ENCODE assay signal across 10 mouse cellular contexts in the genomic region with DNA sequence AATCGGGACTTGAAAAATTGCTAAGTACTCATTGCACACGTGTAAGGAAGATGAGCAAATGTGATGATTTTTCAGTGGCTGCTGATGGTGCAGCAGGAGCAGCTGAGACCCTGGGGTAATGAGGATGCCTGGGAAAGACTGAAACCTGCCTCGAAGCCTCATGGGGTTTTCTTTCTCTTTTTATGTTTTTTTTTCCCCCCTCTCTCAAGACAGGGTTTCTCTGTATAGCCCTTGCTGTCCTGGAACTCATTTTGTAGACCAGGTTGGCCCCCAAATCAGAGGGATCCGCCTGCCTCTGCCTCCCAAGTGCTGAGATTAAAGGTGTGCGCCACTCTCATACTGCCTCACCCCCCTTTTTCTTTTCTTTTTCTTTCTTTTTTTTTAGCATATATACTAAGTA. TPM values are rescaled to one million over a fixed set of nuclear protein-coding genes. Genes with fewer than 3 reads are reported as not detected.
DNase-seq lines count a peak whose midpoint lies in the region; ATAC-seq and TF ChIP-seq lines count a peak whose summit lies in the region.
"Had no signal": no experiment of that assay in that cellular context is flagged by ENCODE, and none has a peak within 500 bp of the region (broad histone marks: within the 10 kb centered on the region; RNA-seq: fewer than 3 reads in every experiment).

No protein-coding gene starts in this region.

- peaks cover 0 to 17% of the 10 kb centered on the region in 2 experiments for H3K36me3 ChIP-seq in CH12.LX (replicated peaks in 1 of 2; ENCODE audit: control insufficient read depth in 1 of 2, insufficient read depth in 1 of 2, low read length in 1 of 2)
- H3K36me3 ChIP-seq in midbrain, embryonic 11.5 days (ENCODE audit: control insufficient read depth, insufficient read depth, low read length), result no peaks in the 10 kb centered on the region

- no peak for ATAC-seq in midbrain, embryonic 11.5 days (ENCODE audit: low FRiP score)
- ATAC-seq: Patski had no signal

- H3K4me1 ChIP-seq in CH12.LX (ENCODE audit: control insufficient read depth in 1 of 2, insufficient read depth in 2 of 2), result peaks cover 16 to 94% of the 10 kb centered on the region in 2 experiments
- H3K4me1 ChIP-seq in midbrain, embryonic 11.5 days (ENCODE audit: control insufficient read depth, insufficient read depth, low read length), result no peaks in the 10 kb centered on the region

- H3K79me2 ChIP-seq in CH12.LX (replicated peaks; ENCODE audit: control insufficient read depth, extremely low read depth, insufficient read depth, poor library complexity, severe bottlenecking), result peaks cover 75% of the 10 kb centered on the region

- in situ Hi-C loops in CH12.LX (cut with MboI; ENCODE audit: low pct_ligation_motif_present, low pct_unique_long_range_greater_than_20kb, low sequenced_read_pairs), result no loop called here

- no peak for TF ChIP-seq POLR2A in CH12.LX (IDR thresholded peaks at IDR 0.05; ENCODE audit: low read depth, low read length)

- no peak overlapping the region for H3K4me2 ChIP-seq in CH12.LX (ENCODE audit: insufficient read depth, low read depth, poor library complexity, severe bottlenecking)
- no peak overlapping the region for H3K4me2 ChIP-seq in midbrain, embryonic 11.5 days

- no peak for TF ChIP-seq EP300 in CH12.LX (IDR thresholded peaks at IDR 0.05; ENCODE audit: low read length)

- H3K27me3 ChIP-seq in CH12.LX (replicated peaks), result no peaks in the 10 kb centered on the region
- H3K27me3 ChIP-seq in midbrain, embryonic 11.5 days (ENCODE audit: control insufficient read depth, insufficient read depth, low read length), result no peaks in the 10 kb centered on the region
- H3K27me3 ChIP-seq: Patski had no signal

- no peaks in the 10 kb centered on the region for H3K9me3 ChIP-seq in CH12.LX (replicated peaks; ENCODE audit: low read length)
- H3K9me3 ChIP-seq in midbrain, embryonic 11.5 days (ENCODE audit: control insufficient read depth, low read length), result no peaks in the 10 kb centered on the region
- H3K9me3 ChIP-seq: G1E had no signal

- no peak for TF ChIP-seq RAD21 in CH12.LX (IDR thresholded peaks at IDR 0.05; ENCODE audit: low read depth, low read length)

- H3K4me3 ChIP-seq in CH12.LX (replicated peaks in 1 of 3; ENCODE audit: low read depth in 2 of 3, low read length in 2 of 3, poor library complexity in 1 of 3), result no peak overlapping the region
- no peak overlapping the region for H3K4me3 ChIP-seq in midbrain, embryonic 11.5 days (ENCODE audit: low read depth, low read length)

- TF ChIP-seq CTCF in CH12.LX (conservative IDR thresholded peaks at IDR 0.05 in 1 of 2, IDR thresholded peaks at IDR 0.05 in 1 of 2; ENCODE audit: low read depth in 2 of 2, low read length in 2 of 2), result no peak

- H3K27ac ChIP-seq in CH12.LX (ENCODE audit: insufficient read depth, low read depth), result no peak overlapping the region
- H3K27ac ChIP-seq in midbrain, embryonic 11.5 days (ENCODE audit: low read depth, low read length), result no peak overlapping the region

- WGBS in midbrain, embryonic 11.5 days, result 91% methylated on average over 5 of the region's 5 CpGs

- H3K9ac ChIP-seq in CH12.LX (ENCODE audit: insufficient read depth, low read depth), result no peak overlapping the region
- H3K9ac ChIP-seq in midbrain, embryonic 11.5 days (ENCODE audit: low read length), result no peak overlapping the region

- dilution Hi-C loops in CH12.LX (cut with MboI; ENCODE audit: extremely low pct_ligation_motif_present, extremely low pct_unique_long_range_greater_than_20kb, low sequenced_read_pairs), result no loop called here

- DNase-seq in heart, adult 11 months, result peak; percentile 68
- DNase-seq in heart, adult 9 months (ENCODE audit: low spot score in 2 of 2), result no peak
- DNase-seq in CH12.LX (ENCODE audit: extremely low read depth), result no peak
- DNase-seq in midbrain, embryonic 11.5 days (ENCODE audit: low spot score, missing footprints), result no peak
- DNase-seq: adrenal gland, adult 8-10 months; B cell, adult 2 months; cerebellum, adult 11 months; cerebellum, adult 11-12 months had no signal

TF ChIP-seq in CH12.LX, 34 proteins besides CTCF, POLR2A, EP300 and RAD21:
- TF ChIP-seq ZNF384 (IDR thresholded peaks at IDR 0.05; ENCODE audit: low read depth, low read length) (peak; percentile 65), BHLHE40 (IDR thresholded peaks at IDR 0.05; ENCODE audit: low read depth, low read length) (peak; percentile 38; the same call in 1 of the 2 replicates), ZMIZ1 (IDR thresholded peaks at IDR 0.05; ENCODE audit: low read depth, low read length) (no peak)

RNA-seq across cellular contexts. Expression of gene Tnrc6c, which starts 13.1 kb away (rescaled TPM):
- total RNA-seq in CH12.LX (2012; rRNA removed), result 16.7 and 17.2 TPM in 2 replicates
- 6.1 and 6.9 TPM in 2 replicates for total RNA-seq in CH12.LX (2014; rRNA removed)
- polyA plus RNA-seq in CH12.LX (2012; ENCODE audit: insufficient read length, low read depth), result 12.2 and 12.8 TPM in 2 replicates
- polyA plus RNA-seq in midbrain, embryonic 11.5 days (2014; fragmentation: Nextera tagmentation; extraction: Ambion mirVana), result 14.6 and 15.1 TPM in 2 replicates
